Mouse (Mus musculus): Measurements from ENCODE around the gene Gimap8. TPM values are rescaled to one million over a fixed set of nuclear protein-coding genes. Genes with fewer than 3 reads are reported as not detected.

Gimap8 gene
- total and polyA plus RNA-seq, 3 experiments: not detected

- DNase-seq (ENCODE audit: low read depth, low spot score): no peak
- H3K4me1 ChIP-seq (ENCODE audit: control insufficient read depth in 1 of 2, insufficient read depth in 2 of 2, low read length in 2 of 2): no peaks in the 10 kb centered on the region
- H3K9ac ChIP-seq (ENCODE audit: control insufficient read depth, low read depth, low read length, poor library complexity, severe bottlenecking): no peak overlapping the region
- TF ChIP-seq GATA1 (IDR thresholded peaks at IDR 0.05; ENCODE audit: low read depth, low read length): no peak
- TF ChIP-seq ZMIZ1 (IDR thresholded peaks at IDR 0.05; ENCODE audit: low read depth, low read length): no peak
- TF ChIP-seq MXI1 (IDR thresholded peaks at IDR 0.05; ENCODE audit: low read depth, low read length): no peak
- TF ChIP-seq SIN3A (IDR thresholded peaks at IDR 0.05; ENCODE audit: low read length): no peak
- no peaks in the 10 kb centered on the region for H3K27me3 ChIP-seq (ENCODE audit: control insufficient read depth in 1 of 2, insufficient read depth in 2 of 2, low read length in 2 of 2)
- H3K36me3 ChIP-seq (ENCODE audit: control insufficient read depth in 1 of 2, insufficient read depth in 2 of 2, low read length in 2 of 2): no peaks in the 10 kb centered on the region
- H3K9me3 ChIP-seq (replicated peaks; ENCODE audit: insufficient read depth, low read length): no peaks in the 10 kb centered on the region
- H3K79me2 ChIP-seq (ENCODE audit: control insufficient read depth, insufficient read depth, low read length, poor library complexity): no peaks in the 10 kb centered on the region
- H3K27ac ChIP-seq (ENCODE audit: control insufficient read depth, low read depth, low read length): no peak overlapping the region
- no peak overlapping the region for H3K4me3 ChIP-seq (ENCODE audit: control insufficient read depth in 1 of 2, insufficient read depth in 1 of 2, low read depth in 2 of 2, low read length in 2 of 2)
Measured at GRCm38 (mm10) chr6:48630831-48631230, 16.2 kb upstream of the Gimap8 start.

GRCm38 (mm10) chr6:48635105-48635504 is 11.9 kb upstream of the Gimap8 start:
- H3K79me2 ChIP-seq (ENCODE audit: control insufficient read depth, insufficient read depth, low read length, poor library complexity): no peaks in the 10 kb centered on the region

DNA sequence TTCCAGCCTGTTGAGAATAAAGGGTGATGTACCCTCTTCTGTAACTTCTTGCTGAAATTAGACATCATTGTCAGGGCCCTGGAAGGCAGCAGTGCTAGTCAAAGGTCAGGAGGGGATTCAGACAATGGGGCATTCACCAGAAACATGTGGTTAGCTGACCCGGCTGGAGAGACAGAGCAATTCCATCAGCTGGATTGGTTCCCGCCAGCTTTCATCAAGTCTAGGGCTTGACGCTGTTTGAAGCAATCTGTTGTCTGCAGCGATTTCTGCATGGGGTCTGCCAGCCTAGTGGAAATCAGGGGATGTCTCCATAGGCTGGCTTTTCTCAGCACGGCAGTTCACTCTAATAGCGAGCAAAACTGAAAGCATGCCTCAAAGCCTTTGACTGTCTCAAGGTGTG is 10.5 kb upstream of the Gimap8 start:
- no peaks in the 10 kb centered on the region for H3K79me2 ChIP-seq (ENCODE audit: control insufficient read depth, insufficient read depth, low read length, poor library complexity)
- H3K36me3 ChIP-seq (ENCODE audit: control insufficient read depth in 1 of 2, insufficient read depth in 2 of 2, low read length in 2 of 2): no peaks in the 10 kb centered on the region
- H3K9ac ChIP-seq (ENCODE audit: control insufficient read depth, low read depth, low read length, poor library complexity, severe bottlenecking): no peak overlapping the region
- H3K4me3 ChIP-seq (ENCODE audit: control insufficient read depth in 1 of 2, insufficient read depth in 1 of 2, low read depth in 2 of 2, low read length in 2 of 2): no peak overlapping the region
- no peak for TF ChIP-seq USF1 (IDR thresholded peaks at IDR 0.05; ENCODE audit: low read depth, low read length)
- TF ChIP-seq HCFC1 (IDR thresholded peaks at IDR 0.05; ENCODE audit: low read depth, low read length): no peak
- no peak for TF ChIP-seq UBTF (IDR thresholded peaks at IDR 0.05; ENCODE audit: borderline replicate concordance, insufficient read depth, low read depth, low read length)
- TF ChIP-seq ZKSCAN1 (IDR thresholded peaks at IDR 0.05; ENCODE audit: low read depth, low read length): no peak
- no peak for TF ChIP-seq TCF12 (IDR thresholded peaks at IDR 0.05; ENCODE audit: low read depth, low read length)
- no peak for TF ChIP-seq EP300 (IDR thresholded peaks at IDR 0.05; ENCODE audit: low read depth in 1 of 2, low read length in 2 of 2)
- TF ChIP-seq MYB (IDR thresholded peaks at IDR 0.05; ENCODE audit: low read depth, low read length): no peak
- TF ChIP-seq ELF1 (IDR thresholded peaks at IDR 0.05; ENCODE audit: low read depth, low read length): no peak
- no peak for TF ChIP-seq JUND (IDR thresholded peaks at IDR 0.05; ENCODE audit: low read depth, low read length)
- no peak for TF ChIP-seq RAD21 (IDR thresholded peaks at IDR 0.05; ENCODE audit: low read depth, low read length)
- TF ChIP-seq MYC (IDR thresholded peaks at IDR 0.05; ENCODE audit: low read depth, low read length): no peak
- no peak for TF ChIP-seq NRF1 (IDR thresholded peaks at IDR 0.05; ENCODE audit: insufficient read depth, low read depth, low read length, poor library complexity, severe bottlenecking)
- no peak for TF ChIP-seq MAZ (IDR thresholded peaks at IDR 0.05; ENCODE audit: low read depth, low read length)
- TF ChIP-seq RCOR1 (IDR thresholded peaks at IDR 0.05; ENCODE audit: low read depth, low read length): no peak
- TF ChIP-seq GABPA (IDR thresholded peaks at IDR 0.05; ENCODE audit: low read depth, low read length): no peak
- no peak for TF ChIP-seq TBP (IDR thresholded peaks at IDR 0.05; ENCODE audit: low read depth, low read length)
- TF ChIP-seq ETS1 (IDR thresholded peaks at IDR 0.05; ENCODE audit: low read depth, low read length): no peak
- TF ChIP-seq MEF2A (IDR thresholded peaks at IDR 0.05; ENCODE audit: extremely low read depth, insufficient replicate concordance, low read depth, low read length, poor library complexity, severe bottlenecking): no peak
- H3K27ac ChIP-seq (ENCODE audit: control insufficient read depth, low read depth, low read length): no peak overlapping the region
- DNase-seq (ENCODE audit: low read depth, low spot score): no peak
- no peaks in the 10 kb centered on the region for H3K9me3 ChIP-seq (replicated peaks; ENCODE audit: insufficient read depth, low read length)
- H3K4me1 ChIP-seq (ENCODE audit: control insufficient read depth in 1 of 2, insufficient read depth in 2 of 2, low read length in 2 of 2): no peaks in the 10 kb centered on the region
- no peaks in the 10 kb centered on the region for H3K27me3 ChIP-seq (ENCODE audit: control insufficient read depth in 1 of 2, insufficient read depth in 2 of 2, low read length in 2 of 2)

More at GRCm38 (mm10) chr6:48635105-48635504, 11.9 kb upstream of the Gimap8 start:
- no peak overlapping the region for H3K9ac ChIP-seq (ENCODE audit: control insufficient read depth, low read depth, low read length, poor library complexity, severe bottlenecking)
- H3K36me3 ChIP-seq (ENCODE audit: control insufficient read depth in 1 of 2, insufficient read depth in 2 of 2, low read length in 2 of 2): no peaks in the 10 kb centered on the region
- DNase-seq (ENCODE audit: low read depth, low spot score): no peak
- H3K4me3 ChIP-seq (ENCODE audit: control insufficient read depth in 1 of 2, insufficient read depth in 1 of 2, low read depth in 2 of 2, low read length in 2 of 2): no peak overlapping the region
- H3K27me3 ChIP-seq (ENCODE audit: control insufficient read depth in 1 of 2, insufficient read depth in 2 of 2, low read length in 2 of 2): no peaks in the 10 kb centered on the region
- H3K4me1 ChIP-seq (ENCODE audit: control insufficient read depth in 1 of 2, insufficient read depth in 2 of 2, low read length in 2 of 2): no peaks in the 10 kb centered on the region
- no peaks in the 10 kb centered on the region for H3K9me3 ChIP-seq (replicated peaks; ENCODE audit: insufficient read depth, low read length)
- H3K27ac ChIP-seq (ENCODE audit: control insufficient read depth, low read depth, low read length): no peak overlapping the region
- no peak for TF ChIP-seq POLR2A (IDR thresholded peaks at IDR 0.05; ENCODE audit: control insufficient read depth in 1 of 2, insufficient read depth in 1 of 2, low read depth in 1 of 2, low read length in 2 of 2, poor library complexity in 1 of 2)
